Mouse (Mus musculus) forebrain, embryonic 15.5 days (tissue): ENCODE results near the gene Prss30. TPM values are rescaled to one million over a fixed set of nuclear protein-coding genes. Genes with fewer than 3 reads are reported as not detected.
"Not testable (repeated sequence)": the region's sequence is repeated elsewhere in the genome, so short reads cannot be mapped to it uniquely, and the experiment has no call there.

Experiments
- ATAC-seq: fragments of 200-750 bp; cut with Nextera tagmentation; replicated peaks from 2 replicates; pipeline ENCODE4 v1.8.0; 2017; ENCODE audit warnings: mild to moderate bottlenecking, moderate TSS enrichment, moderate library complexity
- H3K27ac ChIP-seq: fragments of 300-500 bp; sonication (generic); replicated peaks from 2 replicates; pipeline ENCODE4 v1.5.1; 2015; ENCODE audit warnings: mild to moderate bottlenecking, inconsistent platforms
- H3K27me3 ChIP-seq: fragments of 300-500 bp; sonication (generic); 2 replicates; pipeline ENCODE4 v1.6.1; 2015; ENCODE audit warnings: inconsistent platforms
- H3K36me3 ChIP-seq: fragments of 300-500 bp; sonication (generic); 2 replicates; pipeline ENCODE4 v1.6.1; 2015; ENCODE audit warnings: mild to moderate bottlenecking, inconsistent platforms
- H3K4me1 ChIP-seq: fragments of 300-500 bp; sonication (generic); 2 replicates; pipeline ENCODE4 v1.6.1; 2015; ENCODE audit warnings: inconsistent platforms
- H3K4me2 ChIP-seq: fragments of 300-500 bp; sonication (generic); replicated peaks from 2 replicates; pipeline ENCODE4 v1.6.1; 2015; ENCODE audit warnings: mild to moderate bottlenecking, inconsistent platforms
- H3K4me3 ChIP-seq: fragments of 300-500 bp; sonication (generic); 2 replicates; pipeline ENCODE4 v1.5.1; 2015; ENCODE audit warnings: mild to moderate bottlenecking, inconsistent platforms
- H3K9ac ChIP-seq: fragments of 300-500 bp; sonication (generic); replicated peaks from 2 replicates; pipeline ENCODE4 v1.6.1; 2015; ENCODE audit warnings: mild to moderate bottlenecking, inconsistent platforms
- H3K9me3 ChIP-seq: fragments of 300-500 bp; sonication (generic); 2 replicates; pipeline ENCODE4 v1.6.1; 2016; ENCODE audit warnings: inconsistent platforms
- WGBS: fragments of 180-500 bp; shearing (Covaris S2); methylation state at CpG from one replicate; pipeline ENCODE4 v1.1.7; 2015; ENCODE audit warnings: mixed read lengths; 5-methylcytosine and 5-hydroxymethylcytosine counted together
- polyA plus RNA-seq: library from polyadenylated mRNA; unstranded; fragments of >200 nt; fragmentation: Nextera tagmentation; extraction: Ambion mirVana; gene quantifications from 2 replicates; pipeline ENCODE4 v1.2.1, GENCODE M21; 2015

The Prss30 gene
- polyA plus RNA-seq, 1 experiment from 2014 or later, result not detected

DNA sequence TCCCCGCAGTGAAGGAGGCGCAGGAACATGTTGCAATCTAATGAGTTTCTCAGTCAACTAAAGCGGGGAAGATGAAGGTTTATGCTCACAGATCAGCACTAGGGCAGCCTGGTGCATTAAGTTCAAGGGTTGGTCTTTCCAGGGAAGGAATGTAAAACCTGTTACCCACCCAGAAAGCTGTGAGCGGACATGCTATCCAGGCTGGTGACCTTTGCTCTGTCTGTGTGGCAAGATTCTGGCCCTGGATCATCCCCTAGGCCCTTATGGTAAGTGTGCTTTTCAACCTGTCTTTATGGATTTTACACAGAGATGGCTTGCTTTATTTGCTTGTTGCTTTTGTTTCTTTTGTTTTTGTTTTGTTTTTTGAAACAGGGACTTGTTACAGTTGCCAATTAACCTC, 3.7 kb downstream of the Prss30 start:
- no peak overlapping the region for H3K9ac ChIP-seq
- ATAC-seq, result no peak
- no peaks in the 10 kb centered on the region for H3K27me3 ChIP-seq
- H3K27ac ChIP-seq, result no peak overlapping the region
- no peaks in the 10 kb centered on the region for H3K36me3 ChIP-seq
- H3K9me3 ChIP-seq, result no peaks in the 10 kb centered on the region
- WGBS, result 79% methylated on average over 4 of the region's 4 CpGs
- H3K4me2 ChIP-seq, result no peak overlapping the region
- no peak overlapping the region for H3K4me3 ChIP-seq
- H3K4me1 ChIP-seq, result no peaks in the 10 kb centered on the region

- H3K9ac ChIP-seq, result no peak overlapping the region
- no peaks in the 10 kb centered on the region for H3K27me3 ChIP-seq
- no peak overlapping the region for H3K27ac ChIP-seq
- no peaks in the 10 kb centered on the region for H3K4me1 ChIP-seq
- H3K36me3 ChIP-seq, result no peaks in the 10 kb centered on the region
- no peak overlapping the region for H3K4me2 ChIP-seq
- ATAC-seq, result no peak
- H3K9me3 ChIP-seq, result no peaks in the 10 kb centered on the region
- H3K4me3 ChIP-seq, result no peak overlapping the region
- WGBS, result 84% methylated on average over 9 of the region's 9 CpGs
These were observed 9.1 kb downstream of the Prss30 start for GRCm38 (mm10) chr17:23971315-23971714.

DNA sequence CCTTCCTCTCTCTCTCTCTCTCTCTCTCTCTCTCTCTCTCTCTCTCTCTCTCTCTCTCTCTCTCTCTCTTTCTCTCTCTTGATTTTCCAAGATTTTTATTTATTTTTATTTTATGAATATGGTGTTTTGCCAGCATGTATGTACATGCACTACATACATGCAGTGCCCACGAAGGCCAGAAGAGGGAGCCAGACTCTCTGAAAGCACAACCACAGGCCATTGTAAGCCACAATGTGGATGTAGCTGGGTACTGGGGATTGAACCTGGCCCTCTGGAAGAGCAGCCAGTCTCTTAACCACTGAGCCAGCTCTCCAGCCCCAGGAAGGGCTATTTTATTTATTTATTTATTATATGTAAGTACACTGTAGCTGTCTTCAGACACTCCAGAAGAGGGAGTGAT, 11.1 kb downstream of the Prss30 start:
- no peak overlapping the region for H3K4me2 ChIP-seq
- WGBS, result 0% methylated on average over 1 of the region's 1 CpGs
- no peaks in the 10 kb centered on the region for H3K4me1 ChIP-seq
- ATAC-seq, result no peak
- no peaks in the 10 kb centered on the region for H3K27me3 ChIP-seq
- no peak overlapping the region for H3K27ac ChIP-seq
- no peak overlapping the region for H3K4me3 ChIP-seq
- H3K9ac ChIP-seq, result no peak overlapping the region
- no peaks in the 10 kb centered on the region for H3K36me3 ChIP-seq
- no peaks in the 10 kb centered on the region for H3K9me3 ChIP-seq

- no peak overlapping the region for H3K9ac ChIP-seq
- no peaks in the 10 kb centered on the region for H3K27me3 ChIP-seq
- no peaks in the 10 kb centered on the region for H3K9me3 ChIP-seq
- WGBS, result 46% methylated on average over 2 of the region's 2 CpGs
- H3K4me3 ChIP-seq, result no peak overlapping the region
- no peaks in the 10 kb centered on the region for H3K4me1 ChIP-seq
- no peak overlapping the region for H3K27ac ChIP-seq
- H3K36me3 ChIP-seq, result no peaks in the 10 kb centered on the region
- no peak overlapping the region for H3K4me2 ChIP-seq
- ATAC-seq, result no peak
These were observed 11.6 kb downstream of the Prss30 start for GRCm38 (mm10) chr17:23968780-23969179.

DNA sequence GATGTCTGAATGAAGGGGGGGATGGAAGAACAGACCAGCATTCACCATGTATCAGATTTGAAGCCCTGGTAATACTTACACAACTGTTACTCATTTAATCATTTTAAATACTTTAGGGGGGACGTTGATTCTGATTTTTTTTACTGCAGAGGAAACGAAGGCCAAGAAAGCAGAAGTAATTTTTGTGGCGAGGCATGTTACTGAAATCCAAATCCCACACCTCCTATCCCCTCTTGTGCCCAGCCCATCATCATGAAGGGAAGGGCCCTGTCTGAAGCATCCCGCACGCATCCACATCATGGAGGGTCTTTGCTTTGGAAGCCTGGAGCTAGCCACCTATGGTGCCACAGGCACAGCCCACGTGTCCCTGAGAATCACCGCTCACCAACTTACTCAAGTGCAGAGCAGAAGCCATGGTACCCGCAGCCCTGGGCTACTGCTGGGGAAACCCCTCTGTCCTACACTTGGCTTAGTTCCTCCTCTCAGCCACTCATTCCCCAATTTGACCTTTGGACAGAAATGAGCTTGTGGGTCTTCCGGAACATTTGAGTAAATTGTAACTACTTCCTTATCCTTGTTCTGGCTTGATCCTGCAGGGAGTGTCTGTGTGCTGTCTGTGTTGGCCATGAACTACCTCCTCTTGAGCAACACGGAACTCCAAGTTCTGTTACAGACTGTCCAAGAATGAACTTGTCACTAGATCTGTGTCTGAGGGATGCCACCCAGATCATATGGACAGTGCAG, 13.5 kb downstream of the Prss30 start:
- Histone ChIP-seq H3K27ac (no peak overlapping the region), H3K4me2 (no peak overlapping the region), H3K4me3 (no peak overlapping the region), H3K9me3 (no peaks in the 10 kb centered on the region), H3K4me1 (no peaks in the 10 kb centered on the region), H3K9ac (no peak overlapping the region), H3K36me3 (no peaks in the 10 kb centered on the region), H3K27me3 (no peaks in the 10 kb centered on the region)
- no peak for ATAC-seq
- WGBS, result 89% methylated on average over 10 of the region's 10 CpGs

DNA sequence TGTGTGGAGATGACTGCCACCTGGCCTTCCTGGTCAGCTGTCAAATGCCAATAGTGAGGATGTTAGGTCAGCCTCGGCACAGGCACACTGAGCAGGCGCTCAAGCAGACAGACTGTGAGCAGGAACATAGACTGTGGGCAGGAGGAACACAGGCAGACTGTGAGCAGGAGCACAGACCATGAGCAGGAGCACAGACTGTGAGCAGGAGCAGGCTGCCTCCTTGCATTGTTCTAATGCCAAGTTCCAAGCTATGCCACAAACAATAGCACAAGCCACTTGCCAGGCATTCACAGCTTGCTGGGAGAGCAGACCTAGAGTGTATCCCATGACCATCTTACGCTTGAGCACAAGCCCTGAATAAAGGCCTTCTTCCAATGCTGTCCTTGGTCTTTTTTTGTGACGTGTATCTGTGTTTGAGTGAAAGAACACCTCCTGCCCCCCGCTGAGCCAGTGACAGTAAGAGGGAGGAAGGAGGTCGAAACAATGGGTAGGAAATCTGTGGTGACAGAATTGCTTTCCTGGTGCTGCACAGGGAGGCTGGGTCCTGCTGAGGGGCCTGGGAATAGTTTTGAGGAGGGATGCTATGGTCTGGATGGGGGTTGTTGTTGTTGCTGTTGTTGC, 14.5 kb downstream of the Prss30 start:
- Histone ChIP-seq H3K4me1 (no peaks in the 10 kb centered on the region), H3K36me3 (no peaks in the 10 kb centered on the region), H3K9ac (no peak overlapping the region), H3K4me3 (no peak overlapping the region), H3K9me3 (no peaks in the 10 kb centered on the region), H3K27ac (no peak overlapping the region), H3K4me2 (no peak overlapping the region), H3K27me3 (no peaks in the 10 kb centered on the region)
- 26% methylated on average over 6 of the region's 6 CpGs for WGBS
- ATAC-seq, result no peak

DNA sequence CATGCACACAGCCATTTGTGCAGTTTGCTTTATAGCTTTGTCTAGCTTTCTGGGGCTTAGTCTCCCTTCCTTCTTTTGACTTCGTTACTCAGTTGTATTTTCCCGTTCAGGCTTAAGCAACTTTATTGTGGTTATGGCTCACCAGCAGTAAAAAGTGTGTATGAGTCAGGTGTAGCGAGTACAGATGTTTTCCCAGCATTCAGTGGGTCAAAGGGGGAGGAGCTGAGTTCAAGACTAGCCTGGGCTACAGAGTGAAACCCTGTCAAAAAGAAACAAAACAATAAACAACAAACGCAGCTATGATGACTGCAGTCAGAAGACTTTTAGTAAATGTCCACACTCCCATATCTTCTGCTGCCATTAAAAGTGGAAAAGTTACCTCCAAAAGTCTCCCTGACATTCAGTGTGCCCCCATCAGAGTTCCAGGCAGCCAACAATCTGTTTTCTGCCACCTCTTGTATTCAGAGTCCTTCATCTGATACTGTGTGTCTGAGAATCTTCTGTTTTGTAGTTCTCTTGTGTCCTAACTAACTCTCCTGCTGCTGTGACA, 18.7 kb downstream of the Prss30 start:
- Histone ChIP-seq H3K9me3 (no peaks in the 10 kb centered on the region), H3K27me3 (no peaks in the 10 kb centered on the region), H3K4me3 (no peak overlapping the region), H3K9ac (no peak overlapping the region), H3K4me2 (no peak overlapping the region), H3K4me1 (no peaks in the 10 kb centered on the region), H3K27ac (no peak overlapping the region), H3K36me3 (no peaks in the 10 kb centered on the region)
- no peak for ATAC-seq
- 20% methylated on average over 4 of the region's 4 CpGs for WGBS

DNA sequence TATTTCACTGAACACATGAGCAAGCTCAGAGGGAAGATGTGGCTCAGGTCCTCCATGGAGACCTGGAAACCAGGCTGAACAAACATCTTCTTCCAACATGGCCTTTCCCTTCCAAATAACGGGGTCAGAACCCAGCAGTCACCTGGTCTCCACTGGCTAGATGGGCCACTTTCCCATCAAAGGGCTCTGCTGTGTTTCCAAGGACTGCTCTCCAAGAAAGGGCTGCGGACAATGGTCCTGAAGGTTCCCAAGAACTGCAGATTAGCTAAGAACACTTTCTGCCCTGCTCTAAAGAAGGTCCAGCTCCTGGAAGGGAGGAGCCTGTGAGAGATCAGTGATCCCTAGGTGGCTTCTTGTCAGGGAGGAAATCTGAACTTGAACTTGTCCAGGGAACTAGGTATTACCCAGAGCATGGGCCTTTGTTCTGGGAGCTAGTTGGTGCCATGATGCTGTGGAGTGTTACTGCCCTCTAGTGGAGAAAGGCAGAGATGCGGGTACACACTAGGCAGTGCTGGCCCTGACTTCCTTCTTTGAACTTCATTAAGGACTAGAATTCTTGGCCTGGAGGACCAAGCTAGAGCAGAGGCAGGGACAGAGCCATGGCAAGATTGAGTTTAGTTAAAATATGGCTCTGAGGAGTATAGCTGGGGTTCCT, 20.2 kb downstream of the Prss30 start:
- Histone ChIP-seq H3K4me1 (no peaks in the 10 kb centered on the region), H3K9ac (no peak overlapping the region), H3K4me3 (no peak overlapping the region), H3K9me3 (no peaks in the 10 kb centered on the region), H3K27me3 (no peaks in the 10 kb centered on the region), H3K4me2 (no peak overlapping the region), H3K27ac (no peak overlapping the region), H3K36me3 (no peaks in the 10 kb centered on the region)
- peak; percentile 87 for ATAC-seq
- WGBS, result 41% methylated on average over 3 of the region's 3 CpGs

GRCm38 (mm10) chr17:23955174-23955573, 25.2 kb downstream of the Prss30 start, which contains the start of gene Sbpl:
Sbpl (minus strand) TSS chr17:23955274.
- H3K27me3 ChIP-seq, result no peaks in the 10 kb centered on the region
- H3K9me3 ChIP-seq, result no peaks in the 10 kb centered on the region
- ATAC-seq, result no peak
- H3K4me3 ChIP-seq, result no peak within 1 kb of the TSS
- H3K36me3 ChIP-seq, result no peaks in the 10 kb centered on the region
- no peak within 1 kb of the TSS for H3K27ac ChIP-seq
- H3K9ac ChIP-seq, result no peak within 1 kb of the TSS
- no peak within 1 kb of the TSS for H3K4me2 ChIP-seq
- H3K4me1 ChIP-seq, result no peaks in the 10 kb centered on the region
- WGBS, result 75% methylated on average over 5 of the region's 5 CpGs

DNA sequence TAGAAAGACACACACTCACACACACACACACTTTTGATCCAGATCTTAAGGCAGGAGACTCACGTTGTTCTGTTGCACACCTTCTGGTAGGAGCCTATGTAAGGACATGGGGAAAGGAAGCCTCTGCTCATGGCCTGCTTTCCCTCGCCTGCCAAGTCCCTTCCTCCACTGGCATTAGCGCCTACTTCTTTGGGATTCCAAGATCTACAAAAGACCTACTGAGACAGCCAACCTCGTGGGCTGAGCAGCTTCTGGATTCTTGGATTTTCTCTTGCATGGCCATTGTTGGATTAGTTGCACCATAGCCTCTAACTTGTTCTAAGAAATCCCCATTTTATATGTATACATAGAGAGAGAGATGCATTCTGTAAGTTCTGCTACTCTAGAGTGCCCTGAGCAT, 29.5 kb downstream of the Prss30 start:
- not testable (repeated sequence) for H3K4me1 ChIP-seq, H3K27me3 ChIP-seq, H3K36me3 ChIP-seq, ATAC-seq, H3K27ac ChIP-seq, H3K4me2 ChIP-seq, H3K9ac ChIP-seq, H3K4me3 ChIP-seq, H3K9me3 ChIP-seq
- 77% methylated on average over 4 of the region's 4 CpGs for WGBS

- Histone ChIP-seq H3K4me2 (no peak overlapping the region), H3K9ac (no peak overlapping the region), H3K27ac (no peak overlapping the region), H3K4me3 (no peak overlapping the region), H3K9me3 (no peaks in the 10 kb centered on the region), H3K4me1 (no peaks in the 10 kb centered on the region), H3K27me3 (no peaks in the 10 kb centered on the region), H3K36me3 (no peaks in the 10 kb centered on the region)
- no peak for ATAC-seq
- 82% methylated on average over 2 of the region's 2 CpGs for WGBS
These were observed 31.3 kb downstream of the Prss30 start for GRCm38 (mm10) chr17:23949068-23949467.

GRCm38 (mm10) chr17:23947486-23947885, 32.9 kb downstream of the Prss30 start:
- WGBS, result 86% methylated on average over 4 of the region's 4 CpGs

More at GRCm38 (mm10) chr17:23947486-23947885, 32.9 kb downstream of the Prss30 start:
- H3K4me1 ChIP-seq, H3K4me2 ChIP-seq, H3K27ac ChIP-seq, H3K9ac ChIP-seq, H3K9me3 ChIP-seq, H3K36me3 ChIP-seq, H3K27me3 ChIP-seq, ATAC-seq, H3K4me3 ChIP-seq: not testable (repeated sequence)
